Mouse (Mus musculus) retina, postnatal 7 days (tissue): ENCODE results near the gene Tspan3.

Experiments
- DNase-seq: peaks from one replicate; pipeline ENCODE4 v3.0.0-alpha.2; 2012; ENCODE audit warnings: low read depth, low spot score

Tspan3 gene

DNA sequence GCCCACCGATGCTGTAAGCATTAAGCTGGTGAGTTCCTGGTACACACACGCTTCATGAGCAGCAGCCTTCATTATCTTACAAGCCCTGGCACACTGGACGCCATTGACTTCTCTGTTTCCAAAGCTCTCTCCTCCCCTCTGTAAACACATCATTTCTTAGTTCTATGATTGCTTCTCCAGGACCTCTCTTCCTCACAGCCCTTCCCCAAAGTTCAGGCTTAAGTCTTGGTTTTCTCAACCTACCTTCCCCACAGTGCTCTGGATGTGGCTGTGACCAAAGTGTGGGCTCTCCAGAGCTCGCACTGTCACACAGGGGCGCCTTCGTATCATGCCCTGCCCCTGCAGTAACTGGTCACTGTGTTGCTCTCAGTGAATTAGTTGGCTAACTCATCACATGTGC is at the start of gene Tspan3:
Gene Tspan3, minus strand, starts transcription at position 101 of the 400 bp plus-strand sequence.
- no peak for DNase-seq

DNA sequence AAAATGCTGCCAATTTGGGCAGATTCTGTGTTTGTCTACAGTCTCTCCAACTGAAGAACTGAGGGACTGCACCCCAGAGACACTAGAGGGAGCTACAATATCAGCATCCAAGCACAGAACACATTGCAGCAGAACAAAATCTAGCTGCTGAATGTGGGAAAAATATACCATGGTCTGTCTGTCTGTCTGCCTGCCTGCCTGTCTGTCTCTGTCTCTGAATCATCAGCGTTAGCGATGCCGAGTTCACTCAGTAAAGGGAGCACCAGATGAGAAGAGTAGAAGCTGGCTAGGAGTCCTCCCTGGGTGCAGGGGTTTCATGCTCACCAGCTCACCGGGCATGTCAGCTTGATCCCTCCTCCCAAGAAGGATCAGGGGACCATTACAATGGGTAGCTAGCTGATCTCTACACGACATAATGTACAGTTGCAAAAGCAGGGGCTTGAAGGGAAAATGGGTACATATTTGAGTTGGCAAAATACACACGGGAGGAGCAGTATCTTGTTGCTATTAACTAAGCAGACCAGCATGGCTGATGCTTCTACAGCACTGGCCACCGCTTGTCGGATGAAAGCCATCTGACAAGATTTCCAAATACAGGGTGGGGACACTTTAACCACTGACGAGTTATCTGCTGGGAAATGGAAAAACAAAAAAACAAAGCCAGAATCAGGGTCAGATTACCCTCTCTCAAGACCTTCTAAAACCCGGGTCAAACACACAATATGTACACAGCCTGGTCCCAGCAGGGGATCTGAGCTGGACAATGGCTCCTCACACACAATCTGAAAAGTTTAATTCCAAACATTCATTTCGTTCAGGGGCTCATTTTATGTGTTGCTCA is 48.4 kb upstream of the Tspan3 start:
- DNase-seq, result peak; percentile 45

DNA sequence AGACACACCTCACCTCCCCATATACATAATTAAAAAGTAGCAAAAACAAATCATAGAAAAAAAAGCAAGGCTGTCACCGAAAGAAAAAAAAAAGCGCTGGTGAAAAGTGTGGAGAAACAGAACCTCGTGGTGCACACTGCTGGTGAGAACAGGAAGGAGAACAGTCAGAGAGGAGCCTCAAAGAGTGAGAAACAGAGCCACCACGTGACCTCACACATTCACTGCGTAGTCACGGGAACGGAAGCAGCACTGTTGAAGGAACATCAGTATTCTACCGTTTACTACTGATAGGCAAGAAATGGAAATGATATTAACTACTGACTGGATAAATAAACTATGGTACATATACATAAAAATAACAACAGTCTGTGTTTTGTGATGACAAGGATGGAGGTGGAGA is 43.5 kb upstream of the Tspan3 start:
- DNase-seq, result no peak

DNA sequence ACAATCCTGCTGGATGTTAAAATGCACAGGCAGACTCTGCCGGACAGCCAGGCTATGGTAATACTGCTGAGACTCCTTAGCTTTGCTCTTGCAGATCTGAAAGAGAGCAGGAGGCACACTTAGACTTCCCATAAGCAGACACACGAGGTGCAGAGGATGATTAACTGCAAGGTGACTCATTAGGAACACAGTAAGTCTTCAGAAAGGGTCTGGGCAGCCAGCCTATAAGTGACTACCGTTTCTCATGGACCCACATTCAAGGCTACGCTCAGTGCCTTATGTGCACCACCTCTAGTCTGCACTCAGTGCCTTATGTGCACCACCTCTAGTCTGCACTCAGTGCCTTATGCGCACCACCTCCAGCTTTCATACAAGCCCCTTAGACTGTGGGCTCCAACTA is 42.2 kb upstream of the Tspan3 start:
- DNase-seq, result no peak

DNA sequence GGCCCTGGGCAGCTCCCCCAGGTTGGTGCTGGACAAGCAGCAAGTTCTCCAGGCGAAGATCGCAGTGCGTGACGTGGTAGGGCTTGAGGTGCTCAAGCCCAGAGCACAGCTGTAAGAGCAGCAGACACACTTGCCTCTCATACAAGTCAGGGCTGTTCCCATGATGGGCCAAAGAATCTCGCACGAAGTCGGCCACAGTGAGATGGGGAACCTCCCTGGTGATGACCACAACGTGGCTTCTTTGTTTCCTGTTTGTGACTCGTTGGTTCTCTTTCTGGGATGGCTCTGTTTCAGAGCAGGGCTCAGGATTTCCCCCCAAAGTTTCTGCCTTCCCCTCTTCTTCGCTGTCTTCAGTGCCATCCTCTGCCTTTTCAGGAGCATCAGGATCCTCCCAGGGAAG is 41.8 kb upstream of the Tspan3 start:
- no peak for DNase-seq

DNA sequence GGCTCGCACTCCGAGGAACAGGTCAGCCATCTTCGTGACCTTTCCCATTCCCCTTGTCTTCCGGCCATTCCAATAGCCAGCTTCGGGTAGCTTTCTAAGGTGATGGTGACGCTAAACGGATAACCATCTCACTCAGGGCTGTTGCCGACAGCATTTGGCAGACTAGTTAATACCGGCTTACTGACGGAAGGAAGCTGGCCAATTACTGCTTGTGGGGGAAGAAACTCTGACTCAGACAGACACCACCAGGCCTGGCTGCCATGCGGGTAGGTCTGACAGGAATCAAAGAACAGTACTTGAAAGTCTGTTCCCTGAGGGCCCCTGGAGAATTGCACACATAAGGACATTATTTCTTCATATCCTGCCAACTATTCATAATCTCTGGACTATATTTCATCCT is 40.1 kb upstream of the Tspan3 start:
- peak; percentile 28 for DNase-seq

DNA sequence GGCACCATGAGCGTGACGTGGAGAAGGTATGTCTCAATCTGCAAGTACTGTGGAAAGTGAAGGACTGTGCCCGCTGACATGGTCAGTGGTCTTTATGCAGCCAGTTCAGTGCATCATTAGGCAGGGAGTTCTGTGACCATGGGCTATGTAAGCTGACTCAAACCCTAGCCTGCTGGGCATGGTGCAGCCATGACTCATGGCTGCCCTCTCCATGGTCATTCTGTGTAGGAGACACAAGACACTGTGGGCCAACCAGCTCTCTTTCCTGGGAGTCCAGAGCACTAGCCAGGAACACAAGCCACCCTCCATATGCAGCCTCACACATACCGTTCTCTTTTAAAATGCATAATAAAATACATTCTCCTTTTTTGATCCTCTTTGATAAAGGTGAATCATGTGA is 39.0 kb upstream of the Tspan3 start:
- no peak for DNase-seq

DNA sequence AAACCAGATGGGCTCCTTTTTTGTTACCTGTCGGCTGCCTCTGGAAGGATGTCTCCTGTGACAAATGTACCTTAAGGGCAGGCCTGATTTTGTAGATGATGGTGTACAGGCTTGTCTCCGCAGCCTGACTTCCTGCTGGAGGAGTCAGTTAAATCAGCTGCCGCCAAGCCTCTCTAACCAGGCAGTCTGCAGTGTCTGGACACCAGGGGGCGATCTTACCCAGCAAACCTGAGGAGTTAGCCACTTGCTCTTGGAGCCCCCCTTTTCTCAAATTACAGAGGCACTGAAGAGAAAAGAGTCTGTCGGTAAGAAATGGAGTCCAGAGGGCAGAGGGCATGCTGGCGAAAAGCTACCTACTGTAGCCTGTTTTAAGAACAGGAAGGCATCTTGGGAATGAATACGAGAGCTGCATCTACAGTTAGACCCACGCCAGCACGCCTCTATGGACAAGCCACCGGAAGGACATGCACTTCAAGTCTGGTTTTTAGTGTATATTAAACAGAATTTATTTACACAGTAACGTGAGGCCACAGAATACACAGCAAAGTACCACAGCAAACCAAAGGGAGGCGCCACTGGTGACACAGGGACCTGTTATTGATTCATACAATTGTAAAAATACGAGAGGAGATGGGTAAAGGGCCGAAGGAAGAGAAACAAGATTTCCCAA is 35.5 kb upstream of the Tspan3 start:
- peak; percentile 72 for DNase-seq

DNA sequence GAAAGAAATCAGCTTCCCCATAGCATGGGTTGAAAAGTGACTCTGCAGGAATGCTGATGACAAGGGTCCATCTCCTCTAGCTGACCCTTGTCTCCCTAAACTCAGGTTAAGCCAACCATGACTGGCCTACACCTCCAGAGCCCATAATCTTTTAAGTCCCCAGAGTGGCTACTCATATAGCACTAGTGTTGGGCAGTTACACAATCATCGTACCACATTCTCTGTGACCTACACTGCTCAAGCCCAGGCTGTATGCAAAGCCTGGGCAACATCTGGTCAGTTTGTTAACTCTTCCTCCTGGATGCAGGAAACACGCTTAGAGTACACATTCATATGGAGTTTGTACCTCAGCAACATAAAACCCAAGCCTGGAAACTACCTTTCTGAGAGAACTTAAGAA is 34.9 kb upstream of the Tspan3 start:
- no peak for DNase-seq

DNA sequence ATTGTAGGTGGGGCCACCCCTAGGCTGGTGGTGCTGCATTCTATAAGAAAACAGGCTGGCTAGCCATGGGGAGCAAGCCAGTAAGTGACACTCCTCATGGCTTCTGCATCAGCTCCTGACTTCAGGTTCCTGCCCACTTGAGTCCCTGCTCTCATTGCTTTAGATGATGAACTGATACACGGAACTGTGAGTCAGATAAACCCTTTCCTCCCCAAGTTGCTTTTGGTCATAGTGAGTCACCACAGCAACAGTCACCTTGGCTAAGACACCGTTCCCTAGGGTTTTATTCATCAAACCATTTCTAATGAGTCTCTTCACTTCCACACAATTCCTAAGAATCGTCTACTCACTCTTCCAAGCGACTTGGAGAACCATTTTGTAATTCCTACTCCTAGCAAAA is 31.6 kb upstream of the Tspan3 start:
- no peak for DNase-seq

DNA sequence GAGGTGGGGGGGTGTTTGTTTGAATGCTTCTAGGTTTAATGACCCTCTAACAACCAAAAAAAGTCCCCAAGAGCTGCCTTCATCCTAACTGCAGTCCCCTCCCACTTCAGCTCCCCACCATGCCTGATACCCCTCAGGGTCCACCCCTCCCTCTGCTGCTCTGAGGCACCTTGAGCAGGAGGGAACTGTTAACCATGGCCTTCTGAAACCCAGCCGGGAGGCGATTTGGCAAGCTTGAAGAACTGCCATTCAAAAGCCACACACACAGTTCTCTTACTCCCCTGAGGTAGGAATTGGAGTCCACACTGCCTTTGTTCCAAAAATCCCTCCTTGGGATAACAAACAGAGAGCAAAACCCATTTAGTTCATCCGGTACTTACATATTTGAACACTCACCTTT is 29.9 kb upstream of the Tspan3 start:
- DNase-seq, result no peak

DNA sequence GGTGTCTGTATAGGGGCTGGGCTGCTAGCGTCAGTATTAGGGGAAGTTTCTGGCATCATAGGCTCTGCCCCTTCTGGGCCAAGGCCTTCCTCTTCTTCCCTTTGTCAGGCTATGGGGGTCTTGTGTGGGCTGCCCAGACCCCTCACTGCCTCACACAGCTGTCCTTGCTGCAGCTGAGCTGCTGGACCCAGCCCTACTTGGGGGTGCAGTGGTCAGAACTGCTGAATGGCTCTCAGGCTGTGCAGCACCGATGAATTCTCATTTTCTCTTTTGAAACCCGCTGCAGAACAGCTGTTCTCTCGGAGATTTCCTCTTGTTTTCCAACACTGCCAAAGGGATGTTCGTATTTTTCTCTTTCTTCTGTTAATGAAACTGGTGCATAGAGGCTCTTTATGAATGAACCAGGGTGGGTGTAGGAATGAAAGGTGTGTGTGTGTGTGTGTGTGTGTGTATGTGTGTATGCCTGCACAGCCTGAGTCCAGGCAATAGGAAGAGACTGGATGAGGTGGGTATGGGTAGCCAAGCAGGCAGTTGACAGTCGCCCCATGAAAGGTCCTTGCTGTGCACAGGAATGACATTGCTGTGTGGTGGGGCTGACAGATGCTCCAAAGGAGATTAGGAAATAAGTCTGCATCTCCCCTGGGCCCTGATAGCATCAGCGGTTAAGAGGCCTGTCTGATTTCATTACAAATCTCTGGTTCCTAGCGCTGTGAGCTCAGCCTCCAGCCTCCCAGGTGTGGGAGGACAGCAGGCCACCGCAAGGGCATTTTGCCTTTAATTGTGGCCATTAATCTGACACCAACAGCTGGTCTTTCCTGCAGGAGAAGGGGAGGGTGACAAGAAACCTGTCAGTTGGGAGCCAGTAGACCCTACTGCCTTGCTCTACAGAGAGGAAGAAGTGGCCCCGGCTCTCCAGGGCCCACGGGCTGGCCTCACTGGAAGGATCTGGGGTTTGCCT is 26.5 kb upstream of the Tspan3 start:
- no peak for DNase-seq

DNA sequence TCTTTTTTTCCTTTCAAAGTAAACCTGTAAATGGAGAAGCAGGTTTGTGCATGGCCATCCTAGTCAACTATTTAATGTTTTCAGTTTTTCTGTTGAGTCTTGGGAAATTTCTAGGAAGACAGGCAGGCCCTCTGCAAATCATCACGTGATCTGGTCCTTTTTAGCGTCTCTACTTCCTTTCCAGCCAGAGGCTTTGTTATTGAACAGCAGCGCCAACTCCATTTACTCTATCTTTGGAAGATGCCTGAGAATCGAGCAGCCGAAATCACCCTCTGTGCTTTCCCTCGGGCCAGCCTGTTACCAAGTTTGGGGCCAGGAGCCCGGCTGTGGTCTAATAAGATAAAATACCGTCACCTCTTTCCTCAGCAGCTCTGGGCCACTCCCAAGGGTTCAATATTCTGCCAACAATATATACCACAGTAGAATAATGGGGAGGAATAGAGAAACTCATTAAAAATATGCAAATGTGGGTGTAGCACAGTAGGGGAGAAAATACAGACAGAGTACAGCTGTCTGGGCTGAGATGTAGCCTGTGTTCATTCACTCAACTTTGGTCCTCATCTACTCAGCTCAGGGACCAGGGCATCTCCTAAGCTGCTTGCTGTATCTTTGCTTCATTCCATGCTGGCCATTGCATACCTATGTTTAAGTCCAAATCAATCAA is 15.0 kb upstream of the Tspan3 start:
- no peak for DNase-seq

DNA sequence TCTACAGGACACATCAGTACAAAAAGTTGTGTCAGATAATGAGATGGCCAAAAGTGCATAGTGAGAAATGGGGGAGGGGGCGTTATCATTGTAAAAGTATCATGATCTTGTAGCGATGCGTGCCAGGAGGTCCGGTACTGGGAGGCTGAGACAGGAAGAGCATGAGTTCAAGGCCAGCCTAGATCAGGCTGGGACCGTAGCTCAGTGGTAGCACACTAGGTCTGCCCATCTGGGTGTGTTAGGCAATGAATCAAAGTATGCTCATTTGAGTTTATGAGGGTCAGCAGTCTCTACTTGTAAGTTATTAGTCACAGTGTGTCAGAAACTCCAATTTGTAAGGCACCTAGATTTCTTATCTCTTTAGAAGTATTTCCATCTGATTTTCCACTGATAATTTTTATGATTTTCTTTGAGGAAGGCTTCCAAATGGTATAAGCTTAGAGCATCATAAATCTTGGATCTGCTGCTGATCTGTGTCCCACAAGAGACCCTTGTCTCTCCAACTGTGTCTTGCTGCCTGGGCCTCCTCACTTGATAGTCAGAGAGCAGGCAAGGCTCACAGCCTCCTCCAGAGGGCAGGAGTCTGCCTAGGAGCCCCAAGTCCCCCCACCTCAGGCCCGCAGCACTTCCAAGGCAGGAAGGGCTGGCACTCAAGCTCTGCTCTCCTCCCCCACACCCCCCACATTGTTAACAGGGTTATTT is 14.3 kb upstream of the Tspan3 start:
- DNase-seq, result no peak

DNA sequence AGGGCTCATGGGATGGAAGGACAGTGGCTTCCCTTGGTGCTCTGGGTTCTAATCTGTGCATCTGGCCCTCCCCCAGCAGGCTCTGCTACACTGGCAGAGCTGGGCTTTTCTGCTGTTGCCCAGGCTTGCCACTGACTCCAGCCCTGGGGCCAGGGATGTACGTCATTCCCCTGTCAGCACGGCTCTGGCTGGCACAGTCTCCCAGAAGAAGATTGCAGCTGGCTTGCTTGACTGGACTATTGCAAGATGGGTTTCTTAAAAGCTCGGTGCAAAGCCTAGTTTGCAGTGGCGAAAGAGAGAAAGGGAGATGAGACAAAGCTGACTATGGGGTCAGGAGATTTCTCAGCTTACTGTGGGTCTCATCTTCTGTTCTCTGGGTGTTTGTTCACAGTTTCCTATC is 12.1 kb upstream of the Tspan3 start:
- DNase-seq, result no peak

DNA sequence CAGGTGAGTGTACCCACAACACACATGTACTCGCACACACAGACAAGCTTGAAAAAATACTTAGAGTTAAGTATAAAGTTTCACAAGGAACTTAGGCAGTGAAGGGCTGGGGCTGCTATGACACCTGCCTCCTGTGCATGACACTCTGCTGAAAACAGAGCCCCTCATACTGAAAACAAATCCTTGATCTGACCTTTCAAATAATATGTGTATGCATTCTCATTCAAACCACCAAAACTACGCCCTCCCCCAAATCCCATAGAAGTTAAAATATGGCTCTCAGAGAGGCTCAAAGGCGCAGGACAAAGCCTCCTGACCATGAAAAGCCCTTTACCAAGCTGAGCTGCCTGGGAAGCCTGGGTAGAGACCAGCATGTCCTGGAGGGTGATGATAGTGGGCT is 10.0 kb upstream of the Tspan3 start:
- no peak for DNase-seq

DNA sequence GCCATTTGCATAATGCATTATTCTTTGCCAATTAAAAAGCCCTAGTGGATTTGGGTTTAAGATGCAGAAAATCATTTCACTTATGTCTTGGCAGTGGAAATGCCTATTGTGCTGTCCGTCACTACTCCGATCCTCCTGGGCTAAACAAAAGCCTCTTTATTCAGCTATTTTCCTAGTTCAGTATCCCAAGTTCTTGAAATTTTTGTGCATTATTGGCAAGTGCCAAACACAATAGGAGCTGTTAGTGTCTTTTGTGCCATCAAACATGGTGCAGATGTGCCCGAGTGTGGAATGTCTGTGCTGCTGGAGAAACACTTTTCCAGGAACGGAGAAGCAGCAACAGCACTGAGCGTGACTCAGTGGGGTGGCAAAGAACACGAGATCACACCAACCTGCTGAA is 2.4 kb upstream of the Tspan3 start:
- DNase-seq, result no peak

DNA sequence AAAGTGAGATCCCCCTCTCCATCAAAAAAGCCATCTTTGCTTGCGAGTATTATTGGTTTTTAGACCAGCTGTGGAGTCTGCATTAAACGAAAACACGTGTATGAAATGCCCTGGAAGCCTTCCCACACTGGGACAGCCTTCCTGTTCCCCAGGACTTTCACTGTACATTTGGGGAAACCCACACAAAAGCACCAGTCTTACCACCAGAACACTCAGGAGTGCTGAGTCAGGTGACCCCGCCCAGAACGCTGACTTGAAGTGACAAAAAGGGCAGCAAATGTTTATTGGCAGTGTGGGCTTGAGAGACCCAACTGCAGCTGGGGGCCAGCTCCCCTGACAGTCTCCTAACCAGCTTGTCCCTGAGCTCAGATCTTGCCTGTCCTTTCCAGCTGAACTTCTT is 884 bp upstream of the Tspan3 start:
- DNase-seq, result no peak

DNA sequence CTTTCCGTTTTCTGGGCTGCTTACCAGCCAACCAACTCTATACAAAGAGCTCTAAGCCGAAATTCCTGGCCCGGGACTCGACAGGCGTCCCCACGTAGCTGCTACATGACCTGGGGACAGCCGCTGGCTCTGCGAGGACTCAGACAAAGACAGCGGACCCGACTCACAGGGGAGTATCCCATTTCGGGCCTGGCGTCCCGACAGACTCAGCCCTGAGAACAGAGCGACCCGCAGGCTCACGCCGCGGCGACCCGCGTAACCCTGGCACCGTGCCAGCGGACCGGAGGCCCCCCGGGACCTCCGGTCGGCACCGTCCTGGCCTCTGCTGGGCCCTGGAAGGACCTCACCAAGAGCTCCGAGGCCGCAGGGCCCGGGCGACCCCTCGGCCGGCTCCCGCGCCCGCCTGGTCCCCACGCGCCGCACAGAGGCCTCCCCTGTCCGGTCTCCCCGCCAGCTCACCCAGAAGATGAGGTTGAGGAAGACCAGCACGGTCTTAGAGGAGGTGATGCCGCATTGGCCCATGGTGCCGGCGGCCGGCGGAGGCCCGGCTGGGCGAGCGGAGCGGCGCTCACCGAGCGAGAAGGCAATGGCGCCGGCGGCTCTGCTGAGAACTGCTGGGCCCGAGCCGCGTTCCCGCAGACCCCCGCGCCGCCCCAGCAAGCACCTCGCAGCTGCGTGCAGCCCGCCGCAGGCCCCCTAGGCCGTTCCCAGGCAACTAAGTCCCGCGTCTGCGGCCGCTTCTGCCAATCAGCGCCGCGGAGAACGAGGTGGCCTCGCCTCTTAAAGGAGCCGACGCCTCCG is 4.7 kb downstream of the Tspan3 start:
- peak; percentile 85 for DNase-seq

DNA sequence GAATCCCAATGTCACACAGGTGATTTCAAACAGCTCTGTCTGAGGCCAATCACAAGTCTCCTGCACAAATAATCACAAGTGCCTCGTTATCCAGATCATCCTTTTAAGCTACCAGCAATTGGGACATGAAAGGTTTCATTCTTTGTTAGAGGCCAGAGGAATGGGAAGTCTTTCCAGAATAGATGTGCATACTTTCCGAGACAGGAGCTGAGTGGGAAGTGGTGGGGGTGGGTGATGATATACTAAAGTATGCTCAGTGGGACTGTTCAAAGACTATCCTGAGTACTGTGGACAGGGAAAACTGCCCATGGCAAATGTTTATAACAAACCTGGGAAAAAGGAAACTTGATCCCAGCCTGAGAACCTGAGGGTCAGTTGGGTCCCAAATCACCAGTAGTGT is 5.8 kb downstream of the Tspan3 start:
- no peak for DNase-seq
